Mouse (Mus musculus) liver, embryonic 14.5 days (tissue): ENCODE measurements around the gene Map4k4.

Experiments used
- CTCF ChIP-seq: IDR thresholded peaks from 2 replicates; pipeline ENCODE4 v1.5.1; 2016; ENCODE audit warnings: antibody characterized with exemption, low read depth, control low read depth
- EP300 ChIP-seq: IDR thresholded peaks from 2 replicates; pipeline ENCODE4 v1.6.1; 2016; ENCODE audit warnings: antibody characterized with exemption, low read depth

DNA sequence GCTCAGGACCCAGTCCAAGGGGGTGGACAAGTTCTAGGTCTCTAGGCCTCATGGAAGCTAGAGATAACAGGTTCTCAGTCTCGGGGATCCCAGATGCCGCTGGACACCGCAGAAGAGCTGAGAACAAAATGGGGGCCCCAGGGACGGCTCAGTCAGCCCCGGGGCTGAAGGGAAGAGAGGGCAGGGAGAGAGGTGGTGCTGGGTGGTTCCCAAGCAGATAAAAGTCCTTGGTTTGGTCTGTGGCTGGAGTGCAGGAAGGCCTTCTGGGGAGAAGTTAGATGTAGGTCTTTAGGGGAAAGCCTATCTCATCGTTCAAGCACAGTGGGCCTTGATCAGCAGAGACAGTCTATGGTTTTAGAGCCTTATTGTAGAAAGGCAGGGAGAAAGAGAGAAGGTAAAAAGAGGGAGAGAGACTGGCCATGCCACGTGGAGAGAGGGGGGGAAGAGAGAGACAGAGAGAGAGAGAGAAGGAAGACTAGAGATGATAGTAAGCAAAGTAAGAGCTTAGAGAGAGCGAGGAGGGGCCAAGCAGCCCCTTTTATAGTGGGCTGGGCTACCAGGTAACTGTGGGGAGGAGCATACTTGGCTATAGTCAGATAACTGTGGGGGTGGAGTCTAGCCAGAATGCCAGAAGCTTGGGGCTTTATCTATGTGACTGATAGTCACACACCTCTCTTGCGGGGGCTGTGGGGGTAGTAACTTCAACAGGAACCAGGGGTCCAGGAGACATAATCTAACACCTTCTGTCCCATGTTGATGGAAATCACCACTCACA lies 34.2 kb upstream of the Map4k4 start:
- TF ChIP-seq EP300, result no peak
- no peak for TF ChIP-seq CTCF
